Mouse (Mus musculus) lung, postnatal 10 days (tissue): ENCODE results near the gene Pdzrn4.
A peak's percentile ranks its signal among the peaks of the same experiment; 100 is the strongest.

Source experiments
- DNase-seq: peaks from one replicate; pipeline ENCODE4 v3.0.0; 2021

Pdzrn4 gene

GRCm38 (mm10) chr15:92746081-92746480 lies 349.4 kb downstream of the Pdzrn4 start:
- DNase-seq = no peak

- DNase-seq = no peak
Measured at GRCm38 (mm10) chr15:92752167-92752566, 355.5 kb downstream of the Pdzrn4 start.

- DNase-seq = no peak
Measured at GRCm38 (mm10) chr15:92752578-92752977, 355.9 kb downstream of the Pdzrn4 start.

- DNase-seq = no peak
Measured at GRCm38 (mm10) chr15:92757085-92757903, 360.6 kb downstream of the Pdzrn4 start.

GRCm38 (mm10) chr15:92759001-92759400 lies 362.3 kb downstream of the Pdzrn4 start:
- DNase-seq = no peak

- no peak for DNase-seq
Measured at GRCm38 (mm10) chr15:92763303-92763702, 366.6 kb downstream of the Pdzrn4 start.

- peak; percentile 6 for DNase-seq
Measured at GRCm38 (mm10) chr15:92769535-92769934, 372.9 kb downstream of the Pdzrn4 start.

- DNase-seq = no peak
Measured at GRCm38 (mm10) chr15:92788036-92788435, 391.4 kb downstream of the Pdzrn4 start.

- no peak for DNase-seq
Measured at GRCm38 (mm10) chr15:92794275-92794674, 397.6 kb downstream of the Pdzrn4 start.

GRCm38 (mm10) chr15:92805934-92806333 lies 409.3 kb downstream of the Pdzrn4 start:
- DNase-seq = no peak

GRCm38 (mm10) chr15:92806352-92806751 lies 409.7 kb downstream of the Pdzrn4 start:
- no peak for DNase-seq
